Mouse (Mus musculus) embryonic facial prominence, embryonic 13.5 days (tissue): Measurements from ENCODE around the gene Exog. TPM values are rescaled to one million over a fixed set of nuclear protein-coding genes. Genes with fewer than 3 reads are reported as not detected.

Experiments
- ATAC-seq: fragments of 200-750 bp; cut with Nextera tagmentation; 2 replicates; pipeline ENCODE4 v1.8.0; 2017; ENCODE audit warnings: low read depth; ENCODE audit not compliant: insufficient number of reproducible peaks, insufficient read depth, low FRiP score, low TSS enrichment
- H3K27ac ChIP-seq: fragments of 300-500 bp; sonication (generic); 2 replicates; pipeline ENCODE4 v1.5.1; 2015; ENCODE audit warnings: moderate library complexity, mild to moderate bottlenecking, inconsistent platforms
- H3K27me3 ChIP-seq: fragments of 300-500 bp; sonication (generic); 2 replicates; pipeline ENCODE4 v1.6.1; 2015; ENCODE audit warnings: mild to moderate bottlenecking, inconsistent platforms
- H3K36me3 ChIP-seq: fragments of 300-500 bp; sonication (generic); 2 replicates; pipeline ENCODE4 v1.6.1; 2015; ENCODE audit warnings: mild to moderate bottlenecking, inconsistent platforms
- H3K4me1 ChIP-seq: fragments of 300-500 bp; sonication (generic); 2 replicates; pipeline ENCODE4 v1.6.1; 2015; ENCODE audit warnings: inconsistent platforms
- H3K4me2 ChIP-seq: fragments of 300-500 bp; sonication (generic); 2 replicates; pipeline ENCODE4 v1.6.1; 2015; ENCODE audit warnings: moderate library complexity, mild to moderate bottlenecking, inconsistent platforms
- H3K4me3 ChIP-seq: fragments of 300-500 bp; sonication (generic); 2 replicates; pipeline ENCODE4 v1.5.1; 2015; ENCODE audit warnings: mild to moderate bottlenecking, inconsistent platforms
- H3K9ac ChIP-seq: fragments of 300-500 bp; sonication (generic); 2 replicates; pipeline ENCODE4 v1.6.1; 2015; ENCODE audit warnings: mild to moderate bottlenecking, inconsistent platforms
- H3K9me3 ChIP-seq: fragments of 300-500 bp; sonication (generic); 2 replicates; pipeline ENCODE4 v1.6.1; 2016; ENCODE audit warnings: inconsistent platforms
- WGBS: fragments of 180-500 bp; shearing (Covaris S2); methylation state at CpG from one replicate; pipeline ENCODE4 v1.1.7; 2015; ENCODE audit warnings: mixed read lengths; 5-methylcytosine and 5-hydroxymethylcytosine counted together
- polyA plus RNA-seq: library from polyadenylated mRNA; unstranded; fragments of >200 nt; fragmentation: Nextera tagmentation; extraction: Ambion mirVana; gene quantifications from 2 replicates; pipeline ENCODE4 v1.2.1, GENCODE M21; 2015

The Exog gene
- polyA plus RNA-seq, 1 experiment from 2014 or later, result 41.4 TPM

DNA sequence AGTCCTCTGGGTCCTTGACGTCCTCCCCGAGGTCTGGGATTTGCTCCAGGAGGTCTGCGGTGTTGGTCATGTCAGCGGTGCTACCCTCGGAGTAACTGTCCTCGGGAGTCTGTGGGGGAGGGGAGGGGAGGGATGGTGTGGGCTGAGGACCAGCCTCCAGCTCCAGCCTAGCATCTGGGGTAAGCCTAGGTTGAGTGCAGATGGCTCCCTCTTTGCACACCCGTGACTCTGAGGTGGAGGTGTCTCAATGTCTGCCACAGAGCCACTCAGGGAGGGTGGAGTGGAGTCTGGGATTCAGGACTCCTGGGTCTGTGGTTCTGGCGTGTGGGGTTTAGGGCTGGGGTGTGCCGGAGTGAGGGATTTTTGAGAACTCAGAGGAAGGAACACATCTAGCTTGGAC, 68.2 kb downstream of the Exog start:
- Histone ChIP-seq H3K4me1 (peaks cover 9% of the 10 kb centered on the region), H3K36me3 (no peaks in the 10 kb centered on the region), H3K4me2 (no peak overlapping the region), H3K9ac (no peak overlapping the region), H3K4me3 (no peak overlapping the region), H3K27me3 (peaks cover 15% of the 10 kb centered on the region), H3K9me3 (no peaks in the 10 kb centered on the region), H3K27ac (no peak overlapping the region)
- no peak for ATAC-seq
- 85% methylated on average over 9 of the region's 9 CpGs for WGBS

- no peak overlapping the region for H3K9ac ChIP-seq
- no peaks in the 10 kb centered on the region for H3K9me3 ChIP-seq
- H3K27me3 ChIP-seq, result peaks cover 20% of the 10 kb centered on the region
- H3K36me3 ChIP-seq, result no peaks in the 10 kb centered on the region
- 80% methylated on average over 8 of the region's 8 CpGs for WGBS
- ATAC-seq, result no peak
- H3K4me3 ChIP-seq, result no peak overlapping the region
- H3K4me2 ChIP-seq, result no peak overlapping the region
- H3K4me1 ChIP-seq, result peaks cover 12% of the 10 kb centered on the region
- no peak overlapping the region for H3K27ac ChIP-seq
Measured at GRCm38 (mm10) chr9:119513816-119514215, 69.1 kb downstream of the Exog start.

GRCm38 (mm10) chr9:119514986-119515385, 70.2 kb downstream of the Exog start:
- peaks cover 26% of the 10 kb centered on the region for H3K27me3 ChIP-seq
- H3K9me3 ChIP-seq, result no peaks in the 10 kb centered on the region
- H3K4me1 ChIP-seq, result peaks cover 12% of the 10 kb centered on the region
- H3K36me3 ChIP-seq, result no peaks in the 10 kb centered on the region
- H3K9ac ChIP-seq, result no peak overlapping the region
- no peak overlapping the region for H3K4me2 ChIP-seq
- no peak overlapping the region for H3K4me3 ChIP-seq
- H3K27ac ChIP-seq, result no peak overlapping the region
- 80% methylated on average over 8 of the region's 8 CpGs for WGBS
- ATAC-seq, result no peak

Other genes starting within 250 kb of the Exog start
- gene Slc22a13, start 235.8 kb upstream of the Exog start, polyA plus RNA-seq, result not detected in 2 replicates
- gene Oxsr1, start 122.5 kb upstream of the Exog start, polyA plus RNA-seq, result 11.2 and 11.7 TPM in 2 replicates
- gene Acaa1a, start 105.3 kb upstream of the Exog start, polyA plus RNA-seq, result 94.4 and 96.7 TPM in 2 replicates
- 17.7 and 18.2 TPM in 2 replicates for gene Myd88, start 103.5 kb upstream of the Exog start, polyA plus RNA-seq
- 5.3 and 7.2 TPM in 2 replicates for gene Xylb, start 87.6 kb upstream of the Exog start, polyA plus RNA-seq
- gene Slc22a14, start 79.4 kb upstream of the Exog start, polyA plus RNA-seq, result not detected in 2 replicates
- 18.0 and 18.7 TPM in 2 replicates for gene Acvr2b, start 42.8 kb upstream of the Exog start, polyA plus RNA-seq
- 0.42 and 0.87 TPM in 2 replicates for gene Scn5a, start 134.1 kb downstream of the Exog start, polyA plus RNA-seq